Mouse (Mus musculus) kidney, embryonic 15.5 days (tissue): ENCODE measurements around the gene Cox11. TPM values are rescaled to one million over a fixed set of nuclear protein-coding genes. Genes with fewer than 3 reads are reported as not detected.
A peak's percentile ranks its signal among the peaks of the same experiment; 100 is the strongest.

Experiments used
- ATAC-seq: fragments of 200-750 bp; cut with Nextera tagmentation; replicated peaks from 2 replicates; pipeline ENCODE4 v1.8.0; 2017; ENCODE audit warnings: moderate TSS enrichment; ENCODE audit not compliant: low FRiP score
- H3K27ac ChIP-seq: fragments of 300-500 bp; sonication (generic); 2 replicates; pipeline ENCODE4 v1.5.1; 2015; ENCODE audit warnings: mild to moderate bottlenecking, inconsistent platforms
- H3K27me3 ChIP-seq: fragments of 300-500 bp; sonication (generic); 2 replicates; pipeline ENCODE4 v1.6.1; 2015; ENCODE audit warnings: inconsistent platforms
- H3K36me3 ChIP-seq: fragments of 300-500 bp; sonication (generic); 2 replicates; pipeline ENCODE4 v1.6.1; 2015; ENCODE audit warnings: inconsistent platforms
- H3K4me1 ChIP-seq: fragments of 300-500 bp; sonication (generic); 2 replicates; pipeline ENCODE4 v1.6.1; 2015; ENCODE audit warnings: inconsistent platforms
- H3K4me2 ChIP-seq: fragments of 300-500 bp; sonication (generic); 2 replicates; pipeline ENCODE4 v1.6.1; 2015; ENCODE audit warnings: moderate library complexity, mild to moderate bottlenecking, inconsistent platforms
- H3K4me3 ChIP-seq: fragments of 300-500 bp; sonication (generic); replicated peaks from 2 replicates; pipeline ENCODE4 v1.5.1; 2015; ENCODE audit warnings: mild to moderate bottlenecking, inconsistent platforms
- H3K9ac ChIP-seq: fragments of 300-500 bp; sonication (generic); 2 replicates; pipeline ENCODE4 v1.6.1; 2015; ENCODE audit warnings: mild to moderate bottlenecking, inconsistent platforms
- H3K9me3 ChIP-seq: fragments of 300-500 bp; sonication (generic); replicated peaks from 2 replicates; pipeline ENCODE4 v1.6.1; 2016; ENCODE audit warnings: inconsistent platforms
- WGBS: fragments of 180-500 bp; shearing (Covaris S2); methylation state at CpG from one replicate; pipeline ENCODE4 v1.1.7; 2015; ENCODE audit warnings: mixed read lengths; 5-methylcytosine and 5-hydroxymethylcytosine counted together
- polyA plus RNA-seq: library from polyadenylated mRNA; unstranded; fragments of >200 nt; fragmentation: Nextera tagmentation; extraction: Ambion mirVana; gene quantifications from 2 replicates; pipeline ENCODE4 v1.2.1, GENCODE M21; 2015

The Cox11 gene
- 37.5 and 38.5 TPM in 2 replicates for polyA plus RNA-seq

DNA sequence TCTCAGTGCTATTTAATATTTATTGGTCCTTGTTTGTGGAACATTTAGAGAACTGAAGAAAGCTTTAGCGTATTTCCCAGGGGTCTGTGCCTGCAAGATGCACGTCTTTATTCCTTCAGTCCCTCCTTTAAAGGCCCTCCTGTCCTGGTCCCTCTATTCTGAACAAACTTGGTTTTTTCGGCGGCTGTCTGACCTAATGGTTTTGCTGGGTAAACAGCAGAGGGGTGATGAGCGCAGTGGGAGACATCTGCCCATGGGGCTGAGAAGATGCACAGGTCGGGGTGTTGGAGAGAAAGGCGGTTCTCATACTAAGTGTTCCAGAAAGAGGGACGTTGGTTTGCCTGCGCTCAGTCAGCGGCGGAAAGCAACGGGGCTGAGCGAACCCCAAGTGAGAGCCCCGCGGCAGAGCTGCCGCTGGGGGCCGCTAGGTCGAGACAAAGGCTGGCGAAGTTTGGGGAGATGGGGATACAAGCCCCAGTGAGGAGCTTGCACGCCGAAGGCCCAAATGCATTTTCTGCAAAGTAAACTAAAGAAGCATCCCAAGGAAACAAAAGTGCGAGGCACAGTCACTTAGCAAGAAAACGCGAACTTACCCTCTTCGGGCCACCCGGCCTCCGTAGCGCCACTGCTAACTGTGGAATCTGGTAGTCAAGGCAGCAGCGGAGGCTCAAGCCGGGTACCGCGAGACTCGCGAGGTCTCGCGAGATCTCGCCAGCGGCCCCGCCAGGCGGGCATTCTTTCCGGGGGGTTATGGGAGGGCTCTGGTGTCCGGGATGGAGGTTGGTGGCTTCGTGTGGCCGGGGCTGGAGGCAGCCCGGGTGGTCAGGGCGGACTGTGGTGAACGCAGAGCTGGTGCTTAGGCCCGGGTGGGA lies at the start of gene Cox11, which contains the start of gene Stxbp4:
TSS of gene Cox11 (plus strand) at position 734 of the 872 bp plus-strand sequence.
TSS of gene Stxbp4 (minus strand) at position 645 of the 872 bp plus-strand sequence.
- H3K4me3 ChIP-seq, result peak within 1 kb of the TSS; percentile 86
- WGBS, result under 1% methylated on average over 48 of the region's 48 CpGs
- no peaks in the 10 kb centered on the region for H3K27me3 ChIP-seq
- peaks cover 19% of the 10 kb centered on the region for H3K36me3 ChIP-seq
- H3K27ac ChIP-seq, result peak within 1 kb of the TSS; percentile 95
- H3K9ac ChIP-seq, result peak within 1 kb of the TSS; percentile 92
- H3K9me3 ChIP-seq, result no peaks in the 10 kb centered on the region
- ATAC-seq, result peak; percentile 97
- peaks cover 20% of the 10 kb centered on the region for H3K4me1 ChIP-seq
- peak within 1 kb of the TSS; percentile 65 for H3K4me2 ChIP-seq

DNA sequence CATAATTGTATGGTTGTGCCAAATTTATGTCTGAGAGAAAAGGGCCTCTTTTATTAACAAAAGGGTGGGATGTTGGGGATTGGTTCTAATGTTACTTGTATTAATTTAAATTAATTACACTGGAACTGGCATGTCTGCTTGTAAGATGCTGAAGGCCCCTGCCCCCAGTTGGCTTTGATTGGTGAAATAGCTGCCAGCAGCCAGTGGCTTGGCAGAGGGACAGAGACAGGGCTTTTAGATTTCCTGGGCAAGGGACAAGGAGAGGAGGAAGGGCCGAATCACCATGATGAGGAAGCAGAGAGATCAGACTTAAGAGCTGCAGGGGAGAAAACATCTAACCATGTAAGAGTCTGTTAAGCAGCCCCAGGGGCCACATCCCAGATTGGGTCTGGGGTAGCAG lies 47.0 kb upstream of the Cox11 start:
- ATAC-seq, result no peak
- Histone ChIP-seq H3K9ac (no peak overlapping the region), H3K27ac (no peak overlapping the region), H3K4me1 (no peaks in the 10 kb centered on the region), H3K9me3 (0 out of 2 replicates have a peak, but pooled peaks cover 3% of the 10 kb centered on the region), H3K4me2 (no peak overlapping the region), H3K4me3 (no peak overlapping the region), H3K27me3 (no peaks in the 10 kb centered on the region), H3K36me3 (peaks cover 55% of the 10 kb centered on the region)
- 90% methylated on average over 1 of the region's 1 CpGs for WGBS

DNA sequence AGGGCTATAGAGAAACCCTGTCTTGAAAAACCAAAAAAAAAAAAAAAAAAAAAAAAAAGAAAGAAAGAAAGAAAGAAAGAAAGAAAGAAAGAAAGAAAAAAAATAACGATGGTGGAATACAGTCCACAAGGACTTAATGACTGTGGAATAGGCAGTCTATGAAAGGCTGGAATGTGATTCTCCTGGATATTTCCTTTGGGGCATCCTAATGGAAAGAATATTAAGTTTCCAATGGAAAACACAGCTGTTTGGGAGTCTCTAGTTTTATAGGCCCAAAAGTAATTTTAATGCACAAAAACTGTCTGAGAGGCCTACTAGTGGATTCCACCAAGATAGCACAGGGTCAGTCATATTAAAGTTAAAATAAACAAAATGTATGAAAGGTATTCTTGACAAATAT lies 42.1 kb upstream of the Cox11 start:
- no peak overlapping the region for H3K9ac ChIP-seq
- no peaks in the 10 kb centered on the region for H3K27me3 ChIP-seq
- no peaks in the 10 kb centered on the region for H3K9me3 ChIP-seq
- no peak overlapping the region for H3K4me3 ChIP-seq
- no peak overlapping the region for H3K27ac ChIP-seq
- WGBS, result 83% methylated on average over 1 of the region's 1 CpGs
- no peak overlapping the region for H3K4me2 ChIP-seq
- no peaks in the 10 kb centered on the region for H3K4me1 ChIP-seq
- no peak for ATAC-seq
- H3K36me3 ChIP-seq, result peaks cover 53% of the 10 kb centered on the region

DNA sequence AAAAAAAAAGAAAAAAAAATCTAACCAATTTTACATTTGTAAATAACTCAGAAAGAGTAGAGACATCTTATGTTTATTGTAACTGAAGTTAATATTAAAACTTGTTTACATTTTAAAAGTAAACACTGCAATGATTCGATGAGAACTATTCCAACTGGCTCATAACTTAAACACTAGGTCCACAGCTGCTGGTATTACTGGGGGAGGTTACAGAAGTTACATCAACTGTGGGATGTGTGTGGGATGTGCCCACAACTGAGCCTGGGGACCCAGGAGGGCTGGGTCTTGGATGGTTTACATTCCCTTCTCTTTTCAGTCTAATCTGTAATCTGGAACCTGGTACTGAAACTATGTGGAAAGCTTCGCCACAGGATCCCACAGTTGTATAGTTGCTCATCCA lies 34.9 kb upstream of the Cox11 start:
- Histone ChIP-seq H3K36me3 (peaks cover 45% of the 10 kb centered on the region), H3K9me3 (no peaks in the 10 kb centered on the region), H3K4me1 (no peaks in the 10 kb centered on the region), H3K9ac (no peak overlapping the region), H3K27ac (no peak overlapping the region), H3K4me3 (no peak overlapping the region), H3K27me3 (no peaks in the 10 kb centered on the region), H3K4me2 (no peak overlapping the region)
- 90% methylated on average over 2 of the region's 2 CpGs for WGBS
- no peak for ATAC-seq

DNA sequence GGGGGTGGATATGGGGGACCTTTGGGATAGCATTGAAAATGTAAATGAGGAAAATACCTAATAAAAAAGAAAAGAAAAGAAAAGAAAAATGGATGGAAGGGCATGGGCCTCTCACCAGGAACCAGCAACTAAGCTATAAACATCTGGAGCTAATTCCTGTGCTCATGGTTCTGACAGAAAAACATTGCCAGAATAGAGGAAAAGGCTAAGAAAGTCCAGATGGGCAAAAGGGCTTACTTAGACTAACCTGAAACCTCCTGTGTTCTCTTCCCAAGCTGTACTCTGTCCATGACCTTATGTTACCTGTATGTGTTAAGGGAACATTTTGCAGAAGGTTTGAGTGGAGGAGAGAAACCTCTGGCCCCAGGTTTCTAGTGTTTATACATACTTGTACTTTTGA lies 25.9 kb upstream of the Cox11 start:
- no peak overlapping the region for H3K27ac ChIP-seq
- H3K4me3 ChIP-seq, result no peak overlapping the region
- H3K27me3 ChIP-seq, result no peaks in the 10 kb centered on the region
- H3K9ac ChIP-seq, result no peak overlapping the region
- H3K9me3 ChIP-seq, result no peaks in the 10 kb centered on the region
- ATAC-seq, result no peak
- peaks cover 38% of the 10 kb centered on the region for H3K36me3 ChIP-seq
- no peaks in the 10 kb centered on the region for H3K4me1 ChIP-seq
- H3K4me2 ChIP-seq, result no peak overlapping the region

DNA sequence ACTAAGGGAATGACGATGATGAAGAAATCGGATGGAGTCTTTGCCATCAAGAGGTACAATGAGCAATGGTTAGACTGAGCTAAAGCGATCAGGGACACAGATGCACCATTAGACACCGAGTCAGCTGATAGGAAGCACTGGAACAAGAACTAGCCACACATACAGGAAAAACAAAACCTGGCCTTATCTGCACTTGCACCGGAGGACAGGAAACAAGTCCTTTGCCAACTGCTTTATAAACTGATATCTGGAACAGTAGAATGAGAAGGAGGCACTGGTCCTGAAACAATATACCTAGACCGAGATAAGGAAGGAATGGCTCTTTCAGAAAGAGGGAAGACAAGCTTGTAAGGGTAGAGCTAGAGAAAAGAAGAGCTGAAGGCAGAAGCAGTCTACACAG lies 23.2 kb upstream of the Cox11 start:
- no peak overlapping the region for H3K4me2 ChIP-seq
- H3K9me3 ChIP-seq, result no peaks in the 10 kb centered on the region
- H3K4me3 ChIP-seq, result no peak overlapping the region
- no peaks in the 10 kb centered on the region for H3K4me1 ChIP-seq
- ATAC-seq, result no peak
- 82% methylated on average over 6 of the region's 6 CpGs for WGBS
- no peak overlapping the region for H3K27ac ChIP-seq
- H3K9ac ChIP-seq, result no peak overlapping the region
- H3K36me3 ChIP-seq, result peaks cover 34% of the 10 kb centered on the region
- H3K27me3 ChIP-seq, result no peaks in the 10 kb centered on the region

DNA sequence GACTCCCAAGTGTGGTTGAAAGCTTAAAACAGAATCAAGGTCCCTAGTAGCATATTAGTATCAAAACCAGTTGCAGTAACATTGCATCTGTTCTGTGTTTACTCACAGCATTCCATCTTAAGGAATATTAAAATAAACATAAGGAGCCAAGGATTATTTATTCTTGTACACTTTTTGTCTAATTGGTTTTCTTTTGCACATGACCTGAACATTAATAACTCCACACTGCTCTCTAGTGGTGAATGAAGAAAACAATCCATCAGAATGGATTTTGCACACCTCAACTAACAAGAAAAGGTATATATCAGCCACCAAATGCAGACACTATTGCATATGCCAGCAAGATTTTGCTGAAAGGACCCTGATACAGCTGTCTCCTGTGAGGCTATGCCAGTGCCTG lies 21.5 kb upstream of the Cox11 start:
- no peak for ATAC-seq
- H3K4me1 ChIP-seq, result no peaks in the 10 kb centered on the region
- H3K36me3 ChIP-seq, result peaks cover 37% of the 10 kb centered on the region
- no peaks in the 10 kb centered on the region for H3K9me3 ChIP-seq
- H3K9ac ChIP-seq, result no peak overlapping the region
- no peak overlapping the region for H3K27ac ChIP-seq
- H3K27me3 ChIP-seq, result no peaks in the 10 kb centered on the region
- H3K4me2 ChIP-seq, result no peak overlapping the region
- no peak overlapping the region for H3K4me3 ChIP-seq

DNA sequence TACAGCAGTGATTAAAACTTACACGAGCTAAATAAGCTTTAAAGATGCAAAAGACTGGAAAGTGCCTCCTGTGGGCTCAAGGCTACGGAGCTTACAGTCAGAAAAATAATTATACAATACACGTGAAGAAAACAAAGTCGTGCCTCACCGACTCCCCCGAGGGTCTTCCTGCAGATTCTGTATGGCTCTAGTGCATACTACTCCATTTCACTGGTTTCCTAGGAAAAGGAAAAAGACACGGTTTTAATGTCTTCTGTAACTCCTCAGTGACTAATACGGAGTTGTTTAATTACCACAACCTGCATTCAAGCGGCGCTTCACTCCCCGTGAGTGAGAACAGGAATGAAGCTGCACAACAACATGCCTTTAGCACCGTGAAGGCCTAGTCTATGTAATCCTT lies 15.9 kb upstream of the Cox11 start:
- peaks cover 2% of the 10 kb centered on the region; the same call in 1 of the 2 replicates for H3K4me1 ChIP-seq
- H3K36me3 ChIP-seq, result peaks cover 15% of the 10 kb centered on the region
- no peak overlapping the region for H3K4me3 ChIP-seq
- H3K27me3 ChIP-seq, result no peaks in the 10 kb centered on the region
- ATAC-seq, result no peak
- no peak overlapping the region for H3K9ac ChIP-seq
- no peak overlapping the region for H3K27ac ChIP-seq
- H3K4me2 ChIP-seq, result no peak overlapping the region
- WGBS, result 73% methylated on average over 12 of the region's 12 CpGs
- H3K9me3 ChIP-seq, result no peaks in the 10 kb centered on the region

DNA sequence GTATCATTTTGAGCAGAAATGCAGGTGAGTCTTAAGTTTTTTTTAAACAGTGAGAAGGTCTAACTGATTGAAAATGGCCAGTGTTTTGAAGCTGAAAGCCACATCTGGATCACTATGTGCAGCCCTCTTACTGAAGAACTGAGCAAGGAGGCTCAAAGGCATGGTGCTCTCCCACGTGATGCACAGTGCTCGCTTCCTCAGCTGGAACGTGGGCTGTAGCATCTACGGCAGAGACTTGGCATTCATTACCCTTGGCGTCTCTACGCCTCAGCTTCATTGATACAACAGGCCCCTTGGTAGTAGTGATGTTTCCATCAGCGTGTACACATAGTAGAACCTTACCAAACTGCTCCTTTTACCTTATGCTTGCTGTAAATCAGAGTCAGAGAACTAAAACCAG lies 15.5 kb upstream of the Cox11 start:
- WGBS, result 82% methylated on average over 7 of the region's 7 CpGs
- H3K4me1 ChIP-seq, result peaks cover 2% of the 10 kb centered on the region; the same call in 1 of the 2 replicates
- H3K9me3 ChIP-seq, result no peaks in the 10 kb centered on the region
- H3K9ac ChIP-seq, result no peak overlapping the region
- no peak overlapping the region for H3K27ac ChIP-seq
- no peak overlapping the region for H3K4me3 ChIP-seq
- H3K4me2 ChIP-seq, result no peak overlapping the region
- no peaks in the 10 kb centered on the region for H3K27me3 ChIP-seq
- H3K36me3 ChIP-seq, result peaks cover 15% of the 10 kb centered on the region
- no peak for ATAC-seq

DNA sequence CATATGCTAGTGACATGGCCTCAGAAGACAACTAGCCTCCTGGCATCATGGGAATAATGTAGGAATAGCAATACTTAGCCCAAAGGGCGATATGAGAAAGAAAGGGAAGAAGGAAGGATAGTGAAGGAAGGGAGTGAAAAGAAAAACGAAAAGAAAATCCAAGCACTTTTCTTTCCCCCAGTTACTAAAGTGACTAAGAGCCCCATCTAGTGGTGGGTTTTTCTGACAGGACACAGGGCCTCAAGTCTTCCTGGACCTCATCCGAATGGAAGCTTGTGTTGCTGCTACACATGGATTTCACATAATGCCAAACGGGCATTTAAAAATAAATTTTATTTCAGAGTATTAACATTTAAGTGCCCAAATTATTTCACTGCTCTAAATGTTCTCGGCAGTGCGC lies 14.5 kb upstream of the Cox11 start:
- H3K9me3 ChIP-seq, result no peaks in the 10 kb centered on the region
- no peak overlapping the region for H3K4me2 ChIP-seq
- no peak overlapping the region for H3K4me3 ChIP-seq
- H3K4me1 ChIP-seq, result peaks cover 2% of the 10 kb centered on the region; the same call in 1 of the 2 replicates
- no peak overlapping the region for H3K9ac ChIP-seq
- WGBS, result 54% methylated on average over 6 of the region's 6 CpGs
- ATAC-seq, result no peak
- no peaks in the 10 kb centered on the region for H3K27me3 ChIP-seq
- no peak overlapping the region for H3K27ac ChIP-seq
- peaks cover 7% of the 10 kb centered on the region for H3K36me3 ChIP-seq

DNA sequence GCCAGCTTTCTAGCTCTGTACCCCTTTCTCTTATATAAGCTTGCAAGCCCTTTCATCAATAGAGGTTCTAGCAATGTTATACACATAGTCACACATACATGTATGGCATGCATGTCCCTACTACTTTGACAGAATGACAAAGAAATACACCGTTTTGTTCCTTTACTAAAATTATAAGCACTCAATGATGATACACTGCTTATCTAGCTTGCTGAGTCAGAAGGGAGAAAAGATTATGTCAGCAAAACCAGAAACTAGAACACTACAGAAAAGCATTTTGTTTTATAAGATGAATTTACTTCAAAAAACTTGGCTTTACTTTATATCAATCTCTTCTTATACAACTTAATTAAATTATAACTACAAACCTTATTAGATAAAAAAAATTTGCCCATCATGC lies 12.8 kb upstream of the Cox11 start:
- no peaks in the 10 kb centered on the region for H3K9me3 ChIP-seq
- no peak for ATAC-seq
- no peak overlapping the region for H3K27ac ChIP-seq
- H3K27me3 ChIP-seq, result no peaks in the 10 kb centered on the region
- WGBS, result 85% methylated on average over 1 of the region's 1 CpGs
- no peak overlapping the region for H3K4me2 ChIP-seq
- no peak overlapping the region for H3K9ac ChIP-seq
- 0 out of 2 replicates have a peak, but pooled peaks cover 5% of the 10 kb centered on the region for H3K36me3 ChIP-seq
- peaks cover 2% of the 10 kb centered on the region; the same call in 1 of the 2 replicates for H3K4me1 ChIP-seq
- H3K4me3 ChIP-seq, result no peak overlapping the region

DNA sequence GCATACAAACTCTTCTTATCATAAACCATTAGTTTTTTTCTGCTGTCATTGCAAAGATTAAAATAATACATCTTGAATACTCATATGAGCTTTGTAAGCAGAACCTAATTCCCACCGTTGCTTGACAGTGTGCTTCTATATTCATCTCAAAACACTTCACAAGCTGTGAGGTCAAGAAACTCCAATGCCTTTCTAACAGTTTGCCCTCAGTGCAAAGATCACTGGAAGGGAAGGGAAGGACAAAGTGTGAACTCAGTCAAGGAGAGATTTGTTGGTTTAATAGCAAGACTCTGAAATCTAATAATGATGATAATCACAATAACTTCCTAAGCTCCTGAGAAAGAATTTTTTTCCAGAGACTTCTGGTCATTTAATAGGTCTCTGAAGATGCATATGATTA lies 10.2 kb upstream of the Cox11 start:
- no peak overlapping the region for H3K4me3 ChIP-seq
- H3K4me1 ChIP-seq, result no peaks in the 10 kb centered on the region
- H3K36me3 ChIP-seq, result 0 out of 2 replicates have a peak, but pooled peaks cover 7% of the 10 kb centered on the region
- H3K27me3 ChIP-seq, result no peaks in the 10 kb centered on the region
- H3K9ac ChIP-seq, result no peak overlapping the region
- ATAC-seq, result no peak
- H3K4me2 ChIP-seq, result no peak overlapping the region
- H3K9me3 ChIP-seq, result no peaks in the 10 kb centered on the region
- 68% methylated on average over 1 of the region's 1 CpGs for WGBS
- no peak overlapping the region for H3K27ac ChIP-seq
